Mouse (Mus musculus) heart, embryonic 10.5 days (tissue): Measurements from ENCODE around the gene Esrrb. TPM values are rescaled to one million over a fixed set of nuclear protein-coding genes. Genes with fewer than 3 reads are reported as not detected.

Source experiments
- DNase-seq: peaks from one replicate; pipeline ENCODE4 v3.0.0-alpha.2; 2017; ENCODE audit warnings: low spot score
- H3K27ac ChIP-seq: fragments of 300-500 bp; sonication (generic); 2 replicates; pipeline ENCODE4 v1.5.1; 2016; ENCODE audit warnings: mild to moderate bottlenecking
- H3K27me3 ChIP-seq: fragments of 300-500 bp; sonication (generic); 2 replicates; pipeline ENCODE4 v1.6.1; 2016; ENCODE audit warnings: mild to moderate bottlenecking; ENCODE audit not compliant: poor library complexity, insufficient read depth, severe bottlenecking
- H3K36me3 ChIP-seq: fragments of 300-500 bp; sonication (generic); 2 replicates; pipeline ENCODE4 v1.6.1; 2016; ENCODE audit warnings: mild to moderate bottlenecking, moderate library complexity
- H3K4me1 ChIP-seq: fragments of 300-500 bp; sonication (generic); 2 replicates; pipeline ENCODE4 v1.6.1; 2016; ENCODE audit warnings: mild to moderate bottlenecking
- H3K4me3 ChIP-seq: fragments of 300-500 bp; sonication (generic); 2 replicates; pipeline ENCODE4 v1.5.1; 2016; ENCODE audit warnings: mild to moderate bottlenecking, moderate library complexity
- H3K9me3 ChIP-seq: fragments of 300-500 bp; sonication (generic); 2 replicates; pipeline ENCODE4 v1.6.1; 2016; ENCODE audit warnings: mild to moderate bottlenecking, moderate library complexity
- WGBS: fragments of 180-500 bp; shearing (Covaris S2); methylation state at CpG from one replicate; pipeline ENCODE4 v1.1.7; 2016; 5-methylcytosine and 5-hydroxymethylcytosine counted together
- polyA plus RNA-seq: library from polyadenylated mRNA; unstranded; fragments of >200 nt; fragmentation: Nextera tagmentation; extraction: Ambion mirVana; gene quantifications from 2 replicates; pipeline ENCODE4 v1.2.1, GENCODE M21; 2016

The Esrrb gene
- polyA plus RNA-seq: 1.6 and 3.1 TPM in 2 replicates

DNA sequence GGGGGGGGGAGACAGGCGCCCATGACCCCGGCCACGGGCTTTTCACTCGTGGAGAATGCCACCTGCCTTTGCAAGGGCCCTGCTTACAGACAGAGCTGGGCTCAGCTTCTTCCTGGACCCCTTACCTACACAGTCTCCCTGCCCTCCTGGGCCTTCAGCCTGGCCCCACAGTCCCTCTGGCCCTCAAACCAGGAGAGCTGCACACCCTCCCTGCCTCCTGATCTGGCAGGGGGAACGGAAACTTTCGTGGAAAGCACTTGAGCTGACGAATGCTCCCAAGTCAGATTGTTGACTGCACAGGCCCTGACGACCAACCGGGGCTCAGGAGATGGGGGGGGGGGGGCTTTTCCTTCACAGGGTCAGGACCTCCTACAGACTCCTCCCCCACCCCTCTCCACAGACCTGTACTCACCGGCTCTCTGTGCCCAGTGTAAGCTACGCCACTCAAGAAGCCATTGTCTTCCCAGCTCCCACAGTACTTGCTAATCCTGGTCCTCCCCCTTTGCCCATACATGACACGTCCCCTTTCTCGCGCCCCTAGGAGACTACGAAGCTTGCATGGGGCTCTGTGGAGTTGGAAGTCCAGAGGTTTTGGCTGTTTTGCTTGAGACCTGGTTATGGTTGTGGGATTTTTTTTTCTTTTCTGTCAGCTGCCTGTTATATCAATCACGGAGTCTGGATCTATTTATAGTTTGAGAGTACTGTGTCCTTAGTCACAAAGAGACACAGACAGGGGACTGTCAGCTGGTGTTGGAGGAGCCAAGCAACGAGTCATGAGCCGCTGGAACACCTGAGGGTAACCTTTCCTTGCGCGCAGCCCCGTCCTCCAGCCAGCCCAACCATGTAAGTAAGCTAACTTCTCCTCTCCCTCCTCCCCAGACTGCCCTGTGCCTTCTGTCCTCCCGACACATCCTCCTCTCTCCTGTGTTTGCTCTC lies at the start of gene Esrrb:
Gene Esrrb (plus strand): TSS at position 422 of the 936 bp plus-strand sequence.
- DNase-seq: peak; percentile 82
- peaks cover 10% of the 10 kb centered on the region; the same call in 1 of the 2 replicates for H3K27me3 ChIP-seq
- H3K36me3 ChIP-seq: no peaks in the 10 kb centered on the region
- H3K27ac ChIP-seq: peak within 1 kb of the TSS; percentile 78
- H3K4me3 ChIP-seq: peak within 1 kb of the TSS; percentile 45
- H3K9me3 ChIP-seq: no peaks in the 10 kb centered on the region
- WGBS: 18% methylated on average over 22 of the region's 22 CpGs
- H3K4me1 ChIP-seq: peaks cover 41% of the 10 kb centered on the region

DNA sequence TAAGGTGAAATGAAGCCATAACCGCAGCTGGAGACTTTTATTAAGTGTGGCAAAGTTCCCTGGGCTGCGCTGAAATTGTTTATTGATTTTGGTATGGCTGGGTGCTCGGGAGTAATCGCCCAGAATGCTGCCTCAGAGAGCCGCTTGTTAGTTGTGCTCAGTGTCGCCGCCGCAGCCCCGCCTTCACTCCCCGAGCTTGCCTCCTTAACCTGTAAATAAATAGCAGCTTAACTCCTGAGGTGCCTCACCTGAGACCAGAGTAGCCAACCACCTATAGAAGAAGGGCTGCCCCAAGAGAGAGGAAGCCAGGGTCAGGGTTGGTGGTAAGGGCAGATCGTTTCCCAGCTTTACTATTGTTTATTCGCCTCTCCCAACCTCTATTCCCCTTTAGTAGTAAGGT lies 40.3 kb upstream of the Esrrb start:
- H3K4me1 ChIP-seq: peaks cover 21% of the 10 kb centered on the region; the same call in 1 of the 2 replicates
- no peak overlapping the region for H3K27ac ChIP-seq
- 23% methylated on average over 12 of the region's 12 CpGs for WGBS
- peaks cover 14% of the 10 kb centered on the region for H3K27me3 ChIP-seq
- peak overlapping the region; percentile 1; the same call in 1 of the 2 replicates for H3K4me3 ChIP-seq
- no peaks in the 10 kb centered on the region for H3K36me3 ChIP-seq
- no peak for DNase-seq
- H3K9me3 ChIP-seq: no peaks in the 10 kb centered on the region

DNA sequence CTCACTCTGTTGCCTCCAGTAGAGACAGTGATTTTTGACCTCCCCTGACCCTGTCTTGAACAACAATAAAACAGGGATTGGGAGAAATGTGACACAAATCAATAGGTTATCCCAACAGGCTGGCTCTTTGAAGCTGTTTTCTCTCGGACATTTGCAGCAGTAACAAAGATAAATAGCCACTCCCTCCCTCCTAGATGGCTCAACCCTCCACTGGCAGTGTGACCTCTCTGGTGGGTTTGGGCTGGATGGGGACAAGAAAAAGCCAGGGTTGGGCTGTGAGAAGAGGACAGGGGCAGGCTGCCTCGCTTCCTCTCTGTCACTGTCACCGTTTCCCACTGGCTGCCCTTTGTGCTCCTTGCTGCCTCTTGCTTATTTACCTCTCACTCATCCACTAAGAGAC lies 36.6 kb upstream of the Esrrb start:
- no peak for DNase-seq
- Histone ChIP-seq H3K36me3 (no peaks in the 10 kb centered on the region), H3K4me1 (peaks cover 19% of the 10 kb centered on the region; the same call in 1 of the 2 replicates), H3K9me3 (no peaks in the 10 kb centered on the region), H3K4me3 (no peak overlapping the region), H3K27ac (no peak overlapping the region), H3K27me3 (peaks cover 10% of the 10 kb centered on the region; the same call in 1 of the 2 replicates)
- WGBS: 34% methylated on average over 3 of the region's 3 CpGs

DNA sequence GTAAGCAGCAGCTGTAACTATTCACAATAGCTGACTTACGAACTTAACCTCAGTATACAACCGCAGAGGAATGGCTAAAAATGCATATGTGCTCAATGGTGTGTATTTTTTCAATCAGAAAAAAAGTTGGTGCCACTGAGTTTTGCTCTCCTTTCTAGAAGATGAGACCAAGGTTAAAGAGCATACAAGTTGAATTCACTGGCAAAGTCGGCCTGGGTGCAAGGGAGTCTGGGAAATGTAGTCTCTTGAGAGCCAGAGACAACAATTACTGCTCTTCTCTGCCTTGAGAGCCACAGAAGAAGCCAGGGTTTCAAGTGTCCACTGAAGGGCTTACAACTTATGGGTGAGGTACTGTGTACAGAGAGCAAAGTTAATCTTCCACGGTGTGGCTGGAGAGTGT lies 31.1 kb upstream of the Esrrb start:
- no peak overlapping the region for H3K27ac ChIP-seq
- H3K4me1 ChIP-seq: peaks cover 6% of the 10 kb centered on the region; the same call in 1 of the 2 replicates
- 0 out of 2 replicates have a peak, but pooled peaks cover 4% of the 10 kb centered on the region for H3K27me3 ChIP-seq
- 58% methylated on average over 4 of the region's 4 CpGs for WGBS
- DNase-seq: no peak
- H3K4me3 ChIP-seq: no peak overlapping the region
- H3K9me3 ChIP-seq: no peaks in the 10 kb centered on the region
- H3K36me3 ChIP-seq: no peaks in the 10 kb centered on the region

DNA sequence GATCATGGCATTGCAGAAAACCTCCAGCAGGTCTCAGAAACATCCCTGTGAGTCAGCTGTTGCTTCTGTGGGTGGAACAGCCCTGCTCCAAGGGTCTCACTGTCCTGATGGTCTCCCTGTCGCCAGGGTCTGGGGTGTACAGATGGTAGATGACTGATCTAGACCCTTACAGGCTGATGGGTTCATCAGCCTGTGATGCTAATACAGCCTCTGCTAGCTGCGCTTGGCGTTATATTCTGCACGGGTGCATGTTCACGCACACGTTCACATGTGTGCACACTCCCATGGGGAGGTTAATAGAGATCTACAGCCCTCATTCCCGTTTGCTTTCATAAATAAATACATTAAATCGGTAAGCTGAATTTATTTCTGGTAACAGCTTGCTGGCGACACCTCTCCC lies 30.2 kb upstream of the Esrrb start:
- Histone ChIP-seq H3K4me1 (peaks cover 6% of the 10 kb centered on the region; the same call in 1 of the 2 replicates), H3K9me3 (no peaks in the 10 kb centered on the region), H3K27me3 (0 out of 2 replicates have a peak, but pooled peaks cover 4% of the 10 kb centered on the region), H3K27ac (no peak overlapping the region), H3K4me3 (no peak overlapping the region), H3K36me3 (no peaks in the 10 kb centered on the region)
- WGBS: 83% methylated on average over 9 of the region's 9 CpGs
- DNase-seq: no peak

DNA sequence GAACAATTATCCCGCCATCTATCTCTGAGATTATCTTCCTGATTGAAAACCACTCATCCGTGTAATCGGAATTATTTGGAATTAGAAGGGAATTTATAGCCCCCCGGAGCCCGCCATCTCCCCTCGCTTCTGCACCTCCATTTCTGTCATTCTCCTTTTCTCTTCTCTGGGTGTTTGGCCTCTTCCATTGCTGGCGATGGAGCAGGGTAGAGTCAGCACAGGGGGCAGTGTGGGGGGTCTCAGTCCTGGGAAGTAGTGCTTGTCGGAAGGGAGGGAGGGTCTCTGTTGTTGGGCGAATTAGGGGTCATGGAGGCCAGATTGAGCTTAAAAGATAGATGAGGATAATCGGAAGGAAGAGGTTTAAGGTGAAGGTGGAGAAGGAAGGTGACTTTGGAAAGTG lies 29.7 kb upstream of the Esrrb start:
- H3K4me1 ChIP-seq: peaks cover 7% of the 10 kb centered on the region
- no peak overlapping the region for H3K4me3 ChIP-seq
- 0 out of 2 replicates have a peak, but pooled peaks cover 4% of the 10 kb centered on the region for H3K27me3 ChIP-seq
- H3K9me3 ChIP-seq: no peaks in the 10 kb centered on the region
- WGBS: 72% methylated on average over 10 of the region's 10 CpGs
- no peaks in the 10 kb centered on the region for H3K36me3 ChIP-seq
- DNase-seq: no peak
- H3K27ac ChIP-seq: no peak overlapping the region

DNA sequence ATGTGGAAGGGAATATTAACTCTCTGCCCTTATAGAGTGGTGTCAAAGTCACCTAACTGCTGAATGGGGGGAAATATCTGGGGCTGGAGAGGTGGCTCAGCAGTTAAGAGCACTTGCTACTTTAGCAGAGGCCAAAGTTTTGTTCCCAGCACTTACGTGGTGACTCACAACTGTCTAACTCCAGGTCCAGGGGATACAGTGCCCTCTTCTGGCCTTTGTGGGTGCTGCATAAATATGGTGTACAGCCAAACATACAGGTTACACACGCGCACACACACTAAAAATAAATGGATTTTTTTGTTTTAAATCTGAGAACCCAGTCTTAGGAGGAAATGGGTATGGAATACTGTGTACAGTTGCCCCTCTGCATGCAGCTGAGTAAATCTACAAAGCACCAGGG lies 24.7 kb upstream of the Esrrb start:
- Histone ChIP-seq H3K4me3 (no peak overlapping the region), H3K36me3 (no peaks in the 10 kb centered on the region), H3K9me3 (no peaks in the 10 kb centered on the region), H3K27ac (peak overlapping the region; percentile 56), H3K4me1 (peaks cover 30% of the 10 kb centered on the region), H3K27me3 (0 out of 2 replicates have a peak, but pooled peaks cover 4% of the 10 kb centered on the region)
- WGBS: 89% methylated on average over 3 of the region's 3 CpGs
- no peak for DNase-seq

DNA sequence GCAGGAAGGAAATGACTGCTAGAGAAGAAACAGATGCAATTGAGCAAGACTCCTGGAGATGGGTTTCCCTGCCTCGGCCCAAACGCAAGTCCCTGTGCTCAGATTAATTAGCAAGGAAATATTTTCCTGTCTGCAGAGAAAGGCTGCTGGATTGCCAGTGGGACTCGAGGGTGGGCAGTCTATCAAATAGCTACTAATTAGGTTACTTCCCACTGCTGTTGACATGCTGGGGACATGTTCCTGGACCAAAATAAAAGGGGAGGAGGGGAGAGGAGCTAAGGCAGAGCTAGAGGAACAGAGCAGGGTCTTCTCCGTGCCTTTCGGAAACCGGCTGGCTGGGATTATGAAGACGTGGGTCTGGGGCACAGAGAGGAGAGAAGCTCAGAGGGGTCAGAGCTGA lies 24.0 kb upstream of the Esrrb start:
- Histone ChIP-seq H3K36me3 (no peaks in the 10 kb centered on the region), H3K4me1 (peaks cover 30% of the 10 kb centered on the region), H3K4me3 (no peak overlapping the region), H3K27ac (peak overlapping the region; percentile 56; the same call in 1 of the 2 replicates), H3K27me3 (0 out of 2 replicates have a peak, but pooled peaks cover 4% of the 10 kb centered on the region), H3K9me3 (no peaks in the 10 kb centered on the region)
- 49% methylated on average over 7 of the region's 7 CpGs for WGBS
- no peak for DNase-seq

DNA sequence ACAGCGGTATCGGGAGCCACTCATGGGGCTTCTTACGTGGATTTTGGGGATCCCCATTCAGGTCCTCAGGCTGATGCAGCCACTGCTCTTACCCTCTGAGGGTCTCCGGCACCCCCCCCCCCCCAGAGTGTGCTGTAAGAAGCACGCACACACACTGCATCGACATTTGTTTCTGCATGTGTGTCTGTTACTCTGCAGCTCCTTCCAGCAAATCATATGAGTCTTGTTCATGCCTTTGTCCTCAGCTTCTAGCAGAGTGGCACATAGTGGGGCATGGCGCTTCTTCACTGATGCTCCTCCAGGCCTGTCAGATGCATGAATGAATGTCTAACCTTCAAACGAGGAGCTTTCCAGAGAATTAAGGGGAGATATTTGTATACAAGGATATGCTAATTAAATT lies 11.4 kb upstream of the Esrrb start:
- Histone ChIP-seq H3K27me3 (peaks cover 24% of the 10 kb centered on the region; the same call in 1 of the 2 replicates), H3K27ac (no peak overlapping the region), H3K4me3 (no peak overlapping the region), H3K4me1 (no peaks in the 10 kb centered on the region), H3K36me3 (no peaks in the 10 kb centered on the region), H3K9me3 (no peaks in the 10 kb centered on the region)
- DNase-seq: no peak
- 82% methylated on average over 8 of the region's 8 CpGs for WGBS

DNA sequence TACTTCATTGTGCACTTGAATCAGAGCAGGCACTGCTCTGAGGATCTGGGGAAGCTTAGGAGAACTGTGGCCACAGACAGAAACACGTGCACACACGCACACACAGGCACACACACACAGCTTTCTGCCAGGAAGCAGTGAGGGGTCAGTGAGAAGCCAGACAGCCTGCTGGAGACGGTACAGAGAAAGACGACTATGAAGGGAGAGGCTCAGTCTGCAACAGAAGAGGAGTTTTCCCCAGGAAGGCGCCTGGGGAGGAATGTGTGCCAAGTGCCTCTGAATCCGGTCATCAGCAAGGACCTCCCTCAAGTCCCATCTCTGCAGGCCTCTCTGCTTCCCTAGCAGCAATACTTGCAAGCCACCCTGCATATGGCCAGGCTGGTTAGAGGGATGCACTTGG lies 1.5 kb upstream of the Esrrb start:
- no peak overlapping the region for H3K4me3 ChIP-seq

DNA sequence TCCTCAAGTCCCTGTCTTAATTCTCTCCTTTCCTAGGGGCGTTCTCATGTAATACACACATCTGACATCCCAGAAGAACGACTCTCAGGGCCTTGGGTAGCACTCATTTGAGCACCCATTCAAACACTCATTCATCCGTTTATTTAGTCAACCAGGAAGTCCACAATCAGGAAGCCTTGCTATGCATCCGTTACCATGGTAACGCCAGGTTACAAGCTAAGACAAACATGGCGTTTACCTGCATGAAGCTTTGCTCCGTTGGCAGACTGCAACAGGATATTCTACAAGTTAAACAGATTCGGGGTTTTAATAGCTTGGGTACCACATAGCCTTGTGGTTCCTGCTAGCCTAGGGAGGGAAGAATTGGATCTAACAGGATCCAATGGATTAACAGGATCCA lies 1.0 kb upstream of the Esrrb start:
- Histone ChIP-seq H3K4me3 (no peak overlapping the region), H3K9me3 (no peaks in the 10 kb centered on the region), H3K4me1 (peaks cover 30% of the 10 kb centered on the region), H3K27ac (no peak overlapping the region), H3K36me3 (no peaks in the 10 kb centered on the region), H3K27me3 (0 out of 2 replicates have a peak, but pooled peaks cover under 1% of the 10 kb centered on the region)
- DNase-seq: no peak
- WGBS: 78% methylated on average over 8 of the region's 8 CpGs

More for the DNA sequence above, 1.5 kb upstream of the Esrrb start:
- Histone ChIP-seq H3K36me3 (no peaks in the 10 kb centered on the region), H3K27ac (no peak overlapping the region), H3K27me3 (no peaks in the 10 kb centered on the region), H3K4me1 (peaks cover 28% of the 10 kb centered on the region), H3K9me3 (no peaks in the 10 kb centered on the region)
- WGBS: 43% methylated on average over 6 of the region's 6 CpGs
- DNase-seq: no peak

DNA sequence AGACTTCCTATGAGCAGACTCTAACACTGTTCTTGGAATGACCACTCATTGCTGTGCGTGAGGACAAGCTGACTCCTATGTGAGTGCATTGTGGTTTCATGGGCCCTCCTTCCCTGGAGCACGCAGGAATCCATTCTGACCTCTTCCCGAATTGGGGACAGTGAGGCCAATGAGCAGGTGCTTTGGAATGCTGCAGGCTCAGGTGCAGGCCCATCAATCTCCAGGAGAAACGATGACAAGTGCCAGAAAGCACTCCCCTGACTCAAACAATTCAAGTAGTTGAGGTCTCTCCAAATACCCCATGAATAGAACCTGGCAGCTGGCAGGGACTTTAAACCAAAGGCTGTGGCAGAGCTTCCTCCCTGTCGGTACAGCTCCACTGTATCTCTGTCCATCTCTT lies 3.4 kb downstream of the Esrrb start:
- H3K9me3 ChIP-seq: no peaks in the 10 kb centered on the region
- no peak overlapping the region for H3K27ac ChIP-seq
- DNase-seq: no peak
- H3K27me3 ChIP-seq: peaks cover 24% of the 10 kb centered on the region
- H3K4me3 ChIP-seq: no peak overlapping the region
- H3K4me1 ChIP-seq: peaks cover 45% of the 10 kb centered on the region
- 15% methylated on average over 5 of the region's 5 CpGs for WGBS
- no peaks in the 10 kb centered on the region for H3K36me3 ChIP-seq

DNA sequence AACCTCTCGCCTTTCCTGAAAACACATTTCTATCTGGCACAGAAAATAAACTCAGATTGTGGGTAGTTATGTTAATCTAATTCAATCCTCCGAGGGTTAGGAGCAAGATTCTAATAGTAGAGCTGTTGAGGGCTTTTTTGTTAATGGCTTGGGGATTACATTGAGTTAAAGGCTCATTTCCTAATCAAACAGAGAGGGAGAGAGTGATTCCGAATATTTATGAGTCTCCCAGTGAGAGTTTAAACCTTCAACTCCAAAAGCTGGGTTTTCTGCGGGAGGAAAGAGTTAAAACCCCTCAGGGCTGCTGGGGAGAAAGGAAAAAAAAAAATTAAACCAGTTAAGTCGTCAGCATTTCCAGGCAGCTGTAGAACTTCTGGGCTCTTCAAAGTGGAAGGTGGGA lies 3.8 kb downstream of the Esrrb start:
- DNase-seq: no peak
- no peak overlapping the region for H3K27ac ChIP-seq
- WGBS: 23% methylated on average over 5 of the region's 5 CpGs
- H3K4me3 ChIP-seq: no peak overlapping the region
- peaks cover 40% of the 10 kb centered on the region for H3K4me1 ChIP-seq
- no peaks in the 10 kb centered on the region for H3K36me3 ChIP-seq
- H3K27me3 ChIP-seq: peaks cover 24% of the 10 kb centered on the region
- H3K9me3 ChIP-seq: no peaks in the 10 kb centered on the region
